Mouse (Mus musculus) common myeloid progenitor, adult 5-6 weeks (primary cell): ENCODE measurements around the gene Tcf3. TPM values are rescaled to one million over a fixed set of nuclear protein-coding genes. Genes with fewer than 3 reads are reported as not detected.
A peak's percentile ranks its signal among the peaks of the same experiment; 100 is the strongest.

Source experiments
- ATAC-seq: replicated peaks from 2 replicates; pipeline ENCODE4 v1.8.0; 2016; ENCODE audit warnings: low read depth, mild to moderate bottlenecking, moderate TSS enrichment, inconsistent platforms; ENCODE audit not compliant: poor library complexity, severe bottlenecking
- total RNA-seq: library from RNA; stranded (forward); fragments of 200-1000, 187-1606 nt; gene quantifications from 2 replicates; pipeline ENCODE4 v1.2.3, GENCODE M21; 2017

The Tcf3 gene
- total RNA-seq, 1 experiment from 2014 or later = 80.0 TPM

DNA sequence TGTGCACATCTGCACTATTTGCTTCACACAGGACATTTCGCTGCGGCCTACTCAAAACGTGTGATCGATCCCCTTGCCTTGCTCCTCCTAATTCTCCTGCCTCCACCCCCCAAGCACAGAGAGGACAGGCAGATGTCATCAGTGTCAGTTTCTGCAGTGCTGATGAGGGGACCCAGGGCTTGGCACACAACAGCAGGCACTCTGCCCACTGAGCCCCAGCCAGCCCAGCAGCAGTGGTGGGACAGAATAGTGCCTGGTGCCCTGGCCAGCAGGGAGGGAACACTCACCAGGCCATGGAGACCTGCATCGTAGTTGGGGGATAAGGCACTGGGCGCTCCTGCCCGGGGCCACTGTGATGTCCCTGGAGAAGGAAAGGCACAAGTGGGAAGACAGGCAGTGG is 17.9 kb downstream of the Tcf3 start:
- no peak for ATAC-seq

DNA sequence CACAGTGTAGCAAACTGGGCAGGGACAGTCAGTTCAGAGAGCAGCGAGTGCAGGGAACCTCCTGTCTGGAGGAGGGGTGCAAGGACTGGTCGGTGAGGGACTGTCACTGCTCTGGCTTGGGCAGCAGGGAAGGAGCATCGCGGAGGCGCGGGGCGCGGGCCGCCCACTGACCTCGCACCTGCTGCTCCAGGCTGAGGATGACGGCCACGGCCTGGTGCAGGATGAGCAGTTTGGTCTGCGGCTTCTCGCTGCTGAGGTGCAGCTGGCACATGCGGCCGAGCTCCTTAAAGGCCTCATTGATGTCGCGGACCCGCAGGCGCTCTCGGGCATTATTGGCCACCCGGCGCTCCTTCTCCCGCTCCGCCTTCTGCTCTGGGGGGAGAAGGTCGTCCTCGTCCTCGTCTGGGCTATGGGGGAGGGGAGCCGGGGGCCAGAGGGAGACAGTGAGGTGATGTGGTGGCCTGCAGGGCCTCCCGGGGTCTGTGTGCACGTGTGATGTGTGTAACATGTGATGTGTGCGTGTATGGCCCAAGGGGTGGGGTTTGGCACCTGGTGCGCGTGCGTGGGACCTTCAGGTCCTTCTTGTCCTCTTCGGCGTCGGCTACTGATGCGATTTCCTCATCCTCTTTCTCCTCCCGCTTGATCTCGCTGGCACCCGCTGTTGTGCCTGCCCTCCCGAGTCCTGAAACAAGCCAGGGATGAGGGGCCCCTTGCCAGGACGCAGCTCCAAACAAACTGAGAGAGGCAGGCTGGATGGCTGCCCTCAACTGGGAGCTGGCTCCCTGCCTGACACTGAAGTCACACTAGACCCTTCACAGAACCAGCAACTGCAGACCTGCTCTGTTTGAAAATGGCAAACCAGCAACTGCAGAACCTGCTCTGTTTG is 20.5 kb downstream of the Tcf3 start:
- no peak for ATAC-seq

DNA sequence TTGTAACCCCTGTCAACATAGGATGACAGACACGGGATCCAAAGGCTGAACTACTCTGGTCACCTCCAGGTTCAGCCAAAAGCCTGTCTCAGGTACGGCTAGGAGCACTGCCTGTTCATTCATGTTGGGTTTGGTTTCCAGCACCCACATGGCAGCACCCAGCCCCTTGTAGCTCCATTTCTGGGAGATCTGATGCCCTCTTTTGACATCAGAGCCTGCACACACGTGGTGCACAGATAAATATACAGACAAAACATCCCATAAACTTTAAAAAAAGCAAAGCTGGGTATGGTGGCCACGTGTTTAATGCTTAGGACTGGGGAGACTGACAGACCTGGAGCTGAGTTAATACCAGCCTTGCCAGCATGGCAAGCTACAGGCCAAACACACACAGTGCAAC is 25.5 kb downstream of the Tcf3 start:
- no peak for ATAC-seq

DNA sequence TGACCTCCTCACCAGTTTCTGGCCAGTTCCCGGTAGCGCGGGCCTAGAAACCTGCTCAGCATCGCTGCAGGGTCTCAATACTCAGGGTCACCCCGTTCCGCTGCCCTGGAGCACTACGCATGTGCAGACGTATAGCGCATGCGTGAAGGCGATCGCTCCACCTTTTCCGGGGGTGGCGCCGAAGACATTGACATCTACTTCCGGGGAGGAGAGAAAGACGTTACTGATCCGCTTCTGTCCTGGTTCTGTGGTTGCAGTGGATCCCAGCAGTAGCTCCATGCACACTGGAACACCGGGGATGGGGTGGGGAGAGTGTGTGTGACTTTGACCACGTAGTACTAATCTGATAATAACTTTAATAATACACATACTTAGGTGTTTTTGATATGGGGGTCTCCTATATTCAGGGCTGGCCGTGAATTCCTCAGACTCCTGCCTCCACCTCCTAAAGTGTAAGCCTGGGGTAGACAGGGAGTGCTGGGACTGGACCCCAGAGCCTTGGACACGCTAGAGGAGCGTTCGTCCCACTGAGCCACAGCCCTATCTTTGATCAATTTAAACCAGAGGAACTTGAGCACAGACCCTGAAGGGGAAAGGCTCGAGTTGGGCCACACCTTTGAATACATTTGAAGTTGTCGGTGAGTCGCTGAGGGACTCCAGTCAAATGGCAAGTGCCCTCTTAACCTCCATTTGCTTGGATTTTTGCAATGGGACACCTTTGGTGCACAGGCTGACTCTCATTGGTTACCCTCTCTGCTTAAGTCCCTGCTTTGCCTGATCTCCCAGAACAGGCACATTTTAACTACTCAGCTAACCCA is 26.6 kb downstream of the Tcf3 start, which contains the start of gene Uqcr11:
TSS of gene Uqcr11 (minus strand) at position 147 of the 818 bp plus-strand sequence.
- ATAC-seq = peak; percentile 89

GRCm38 (mm10) chr10:80405481-80406173 is 27.8 kb downstream of the Tcf3 start:
- ATAC-seq = no peak

- ATAC-seq = no peak
Measured at GRCm38 (mm10) chr10:80403044-80403692, 30.3 kb downstream of the Tcf3 start.

GRCm38 (mm10) chr10:80400704-80401161 is 32.7 kb downstream of the Tcf3 start:
- ATAC-seq = no peak

GRCm38 (mm10) chr10:80399973-80400703 is 33.3 kb downstream of the Tcf3 start:
- ATAC-seq = no peak

GRCm38 (mm10) chr10:80399191-80399972 is 34.1 kb downstream of the Tcf3 start, which contains the start of gene Mbd3:
TSS of gene Mbd3 (minus strand) at chr10:80399550.
- ATAC-seq = peak; percentile 90

- ATAC-seq = peak; percentile 56
Measured at GRCm38 (mm10) chr10:80398719-80399190, 34.7 kb downstream of the Tcf3 start.

DNA sequence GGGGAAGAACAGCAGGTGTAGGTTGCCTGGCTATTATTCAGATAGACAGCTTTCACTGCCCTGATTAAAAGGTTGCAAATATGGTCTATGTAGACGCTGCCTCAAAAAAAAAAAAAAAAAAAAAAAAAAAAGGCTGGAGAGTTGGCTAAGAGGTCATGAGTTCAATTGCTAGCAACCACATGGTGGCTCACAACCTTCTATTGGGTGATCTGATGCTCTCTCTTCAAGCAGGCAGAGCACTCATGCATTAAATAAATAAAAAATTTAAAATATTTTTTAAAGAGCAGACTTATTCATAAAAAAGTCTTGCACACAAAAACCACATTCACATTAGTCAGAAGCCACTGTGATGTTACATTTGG is 35.3 kb downstream of the Tcf3 start:
- no peak for ATAC-seq

DNA sequence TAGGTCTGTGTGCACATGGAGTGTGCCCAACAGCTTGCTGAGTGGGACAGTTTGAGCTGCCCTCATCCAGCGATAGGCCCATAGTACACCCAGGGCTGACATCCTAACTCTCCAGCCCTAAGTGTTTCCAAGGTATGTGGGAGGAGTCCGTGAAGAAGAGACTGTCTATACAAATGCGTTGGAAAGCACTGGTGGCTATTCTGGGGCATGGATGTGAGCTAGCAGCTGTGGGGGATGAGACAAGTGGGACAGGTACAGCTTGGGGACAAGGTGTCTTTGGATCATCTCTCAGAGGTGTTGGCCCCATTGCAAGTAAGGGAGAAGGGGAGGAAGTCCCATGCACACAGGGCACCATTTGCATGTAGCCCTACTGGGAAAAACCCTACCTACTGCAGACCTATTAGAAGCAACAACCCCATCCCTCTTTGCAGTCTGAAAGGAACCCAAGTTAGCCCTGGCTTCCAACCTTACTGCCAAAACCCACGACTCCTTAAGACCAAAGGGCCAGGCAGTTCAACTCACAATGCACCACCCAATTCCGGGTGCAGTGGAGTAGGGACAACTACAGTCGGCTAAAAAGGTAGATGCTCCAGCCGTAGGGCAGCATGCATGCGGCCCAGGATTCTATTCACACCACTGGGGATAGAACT is 35.8 kb downstream of the Tcf3 start:
- no peak for ATAC-seq

DNA sequence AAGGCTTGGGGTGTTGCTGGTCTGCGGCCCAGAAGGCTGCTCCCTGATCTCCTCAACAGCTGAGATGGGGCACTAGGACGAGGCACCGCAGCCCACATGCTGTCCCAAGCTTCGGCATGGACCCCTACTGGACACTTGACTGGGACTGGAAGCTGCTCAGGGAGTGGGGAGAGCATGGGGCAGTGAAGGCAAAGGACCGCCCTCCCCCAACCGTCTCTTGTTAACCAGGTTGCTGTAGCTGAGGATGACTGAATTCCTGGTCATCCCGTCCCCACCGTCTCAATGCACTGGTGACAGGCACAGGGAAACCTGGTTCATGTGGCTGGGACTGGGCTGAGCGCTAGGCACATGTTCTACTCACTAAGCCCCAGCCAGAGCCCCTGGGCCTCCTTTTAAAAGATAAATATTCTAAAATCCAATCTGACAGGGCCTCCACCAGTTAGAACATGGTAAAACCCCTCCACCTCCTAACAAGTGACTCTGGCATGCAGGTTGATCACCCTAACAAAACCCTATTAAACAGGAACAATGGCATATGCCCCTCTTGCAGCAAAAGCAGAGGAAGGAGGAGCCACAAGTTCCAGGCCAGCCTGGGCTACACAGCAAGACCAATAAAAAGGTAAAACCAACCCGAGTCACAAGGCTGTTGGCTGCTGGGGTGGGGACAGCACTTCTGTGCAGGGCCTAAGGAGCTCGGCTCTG is 36.5 kb downstream of the Tcf3 start:
- no peak for ATAC-seq

GRCm38 (mm10) chr10:80395025-80395627 is 38.3 kb downstream of the Tcf3 start:
- ATAC-seq = no peak

- no peak for ATAC-seq
Measured at GRCm38 (mm10) chr10:80392687-80393086, 40.8 kb downstream of the Tcf3 start.

DNA sequence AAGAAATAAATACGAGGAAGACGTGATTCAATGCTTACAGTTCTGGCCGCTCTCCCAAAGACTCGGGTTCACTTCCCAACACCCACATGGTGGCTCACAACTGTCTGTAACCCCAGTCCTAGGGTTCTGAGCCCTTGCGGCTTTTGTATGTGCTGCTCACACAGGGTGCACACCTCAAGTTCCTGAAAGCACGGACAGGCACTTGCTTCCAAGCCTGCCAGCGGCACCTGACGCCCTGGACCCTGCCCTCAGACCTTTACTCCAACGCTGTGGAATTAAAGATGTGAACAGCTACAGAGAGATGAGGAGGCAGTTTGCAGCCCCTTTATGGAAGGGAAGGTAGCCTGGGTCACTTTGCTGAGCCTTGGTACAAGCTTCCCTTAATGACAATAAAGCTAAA is 42.8 kb downstream of the Tcf3 start:
- ATAC-seq = no peak

DNA sequence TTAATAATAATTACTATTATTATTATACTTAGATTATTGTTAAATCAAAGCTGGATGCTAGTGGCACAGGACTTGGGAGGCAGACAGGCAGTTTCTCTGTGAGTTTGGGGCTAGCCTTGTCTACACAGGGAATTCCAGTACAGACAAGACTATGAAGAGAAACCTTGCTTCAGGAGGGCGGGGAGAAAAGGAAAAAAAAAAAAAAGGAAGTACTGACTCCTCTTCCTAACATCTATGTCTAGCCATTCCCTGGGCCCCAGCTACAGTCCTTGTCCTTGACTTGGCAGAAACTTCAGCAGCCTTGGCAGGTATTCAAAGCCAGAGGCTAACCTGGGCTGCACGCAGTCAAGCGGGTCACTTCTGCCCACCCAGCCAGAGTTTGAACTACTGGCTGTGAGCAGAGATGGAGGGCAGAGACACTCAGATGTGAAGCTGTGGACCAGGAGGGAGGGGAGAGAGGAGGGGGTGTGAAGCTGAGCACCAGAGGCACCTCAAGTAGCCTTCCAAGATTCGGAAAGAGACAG is 44.2 kb downstream of the Tcf3 start:
- no peak for ATAC-seq
